ENCODE assay signal across 9 mouse cellular contexts in the genomic region with DNA sequence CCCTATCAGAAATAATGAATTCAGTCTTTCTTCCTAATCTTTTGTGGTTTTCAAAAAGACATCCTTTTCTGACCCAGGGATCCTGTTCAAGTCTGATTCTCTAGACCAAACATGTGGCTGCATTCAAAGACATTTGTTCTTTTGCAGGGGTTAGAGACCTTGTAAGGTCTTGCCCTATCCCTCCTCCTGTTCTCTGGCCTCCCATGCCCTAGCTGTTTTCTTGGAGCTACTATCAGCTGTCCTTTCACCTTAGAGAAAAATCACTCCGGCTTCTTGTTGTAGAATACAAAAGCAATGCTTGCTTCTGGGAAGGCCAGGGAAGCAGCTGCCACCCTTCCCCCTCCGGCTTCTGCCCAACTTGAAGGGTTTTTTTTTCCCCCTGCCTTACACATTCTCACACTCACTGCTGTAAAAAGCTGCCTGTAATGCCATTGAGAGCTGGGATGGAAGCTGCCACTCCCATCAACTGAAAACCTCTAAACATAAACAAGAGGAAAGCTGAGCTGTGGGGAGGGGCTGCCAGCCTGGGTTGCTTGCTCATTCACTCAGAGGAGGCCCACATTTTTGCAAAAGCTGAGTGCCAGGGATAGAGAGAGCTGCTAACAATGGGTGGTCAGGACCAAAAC.
A peak's percentile ranks its signal among the peaks of the same experiment; 100 is the strongest.
DNase-seq lines count a peak whose midpoint lies in the region; ATAC-seq and TF ChIP-seq lines count a peak whose summit lies in the region.
"Had no signal": no experiment of that assay in that cellular context is flagged by ENCODE, and none has a peak within 500 bp of the region (broad histone marks: within the 10 kb centered on the region; RNA-seq: fewer than 3 reads in every experiment).

No protein-coding gene starts in this region.

- DNase-seq in ES-E14 (ENCODE audit: low read depth, low spot score): no peak
- peak; percentile 93 for DNase-seq in brain, embryonic 14.5 days (ENCODE audit: low read depth)
- peak; percentile 44 for DNase-seq in midbrain, embryonic 10.5 days (ENCODE audit: low spot score)
- DNase-seq in layer of hippocampus, postnatal 25 days (ENCODE audit: extremely low spot score in 1 of 2, low spot score in 1 of 2): no peak
- no peak for DNase-seq in ovary, postnatal 36 days (ENCODE audit: low spot score)
- no peak for DNase-seq in heart, postnatal 36 days

- no peaks in the 10 kb centered on the region for H3K27me3 ChIP-seq in forebrain, embryonic 15.5 days
- peaks cover 100% of the 10 kb centered on the region for H3K27me3 ChIP-seq in midbrain, embryonic 10.5 days (ENCODE audit: low read depth, poor library complexity, severe bottlenecking)
- H3K27me3 ChIP-seq in intestine, postnatal 0 days (replicated peaks; ENCODE audit: control insufficient read depth, insufficient read depth, low read length): 0 out of 2 replicates have a peak, but pooled peaks cover 3% of the 10 kb centered on the region

- WGBS in forebrain, embryonic 15.5 days: 30% methylated on average over 2 of the region's 2 CpGs
- 43% methylated on average over 2 of the region's 2 CpGs for WGBS in midbrain, embryonic 10.5 days
- 70% methylated on average over 2 of the region's 2 CpGs for WGBS in intestine, postnatal 0 days

- in situ Hi-C loops in ES-E14 (cut with MboI; ENCODE audit: low sequenced_read_pairs in 2 of 2, unreplicated experiment in 2 of 2): no loop called here

- TF ChIP-seq CTCF in brain, embryonic 14.5 days (IDR thresholded peaks at IDR 0.05; ENCODE audit: borderline replicate concordance, extremely low read depth, insufficient read depth, insufficient read length): no peak
- TF ChIP-seq CTCF in intestine, postnatal 0 days (IDR thresholded peaks at IDR 0.05; ENCODE audit: low read depth): no peak

- intact Hi-C loops in heart, postnatal 36 days (cut with DNase I): no loop called here

- peak; percentile 90 for ATAC-seq in forebrain, embryonic 15.5 days (replicated peaks)
- no peak for ATAC-seq in intestine, postnatal 0 days

- H3K27ac ChIP-seq in ES-E14 (ENCODE audit: insufficient read depth, low read depth, low read length, poor library complexity, severe bottlenecking): 0 out of 2 replicates have a peak overlapping the region, but pooled peaks have one; percentile 12
- H3K27ac ChIP-seq in forebrain, embryonic 15.5 days (replicated peaks): peak overlapping the region; percentile 72
- peak overlapping the region; percentile 79 for H3K27ac ChIP-seq in midbrain, embryonic 10.5 days (replicated peaks)
- no peak overlapping the region for H3K27ac ChIP-seq in intestine, postnatal 0 days (ENCODE audit: low read depth, low read length)

- no peak for TF ChIP-seq POLR2A in brain, embryonic 14.5 days (IDR thresholded peaks at IDR 0.05; ENCODE audit: borderline replicate concordance, extremely low read depth, insufficient read depth, insufficient read length, poor library complexity, severe bottlenecking)

- no peak overlapping the region for H3K4me3 ChIP-seq in ES-E14 (ENCODE audit: insufficient read depth in 1 of 2, low read depth in 1 of 2, low read length in 2 of 2, poor library complexity in 1 of 2, severe bottlenecking in 1 of 2)
- H3K4me3 ChIP-seq in forebrain, embryonic 15.5 days: no peak overlapping the region
- no peak overlapping the region for H3K4me3 ChIP-seq in midbrain, embryonic 10.5 days
- no peak overlapping the region for H3K4me3 ChIP-seq in intestine, postnatal 0 days (ENCODE audit: low read depth, low read length)
- H3K4me3 ChIP-seq: heart, embryonic 12.5 days had no signal

- H3K9ac ChIP-seq in ES-E14 (ENCODE audit: insufficient read depth, low read depth, low read length, poor library complexity, severe bottlenecking): no peak overlapping the region
- no peak overlapping the region for H3K9ac ChIP-seq in forebrain, embryonic 15.5 days (replicated peaks)
- no peak overlapping the region for H3K9ac ChIP-seq in intestine, postnatal 0 days (ENCODE audit: low read depth, low read length)
- H3K9ac ChIP-seq: heart, embryonic 12.5 days had no signal

- H3K4me2 ChIP-seq in forebrain, embryonic 15.5 days (replicated peaks): no peak overlapping the region
- no peak overlapping the region for H3K4me2 ChIP-seq in intestine, postnatal 0 days (replicated peaks; ENCODE audit: low read depth)
- H3K4me2 ChIP-seq: heart, embryonic 12.5 days had no signal

- no peaks in the 10 kb centered on the region for H3K9me3 ChIP-seq in ES-E14 (ENCODE audit: control insufficient read depth, insufficient read depth, low read depth, low read length)
- no peaks in the 10 kb centered on the region for H3K9me3 ChIP-seq in forebrain, embryonic 15.5 days
- H3K9me3 ChIP-seq in midbrain, embryonic 10.5 days (replicated peaks): 0 out of 2 replicates have a peak, but pooled peaks cover 4% of the 10 kb centered on the region
- no peaks in the 10 kb centered on the region for H3K9me3 ChIP-seq in intestine, postnatal 0 days (ENCODE audit: control insufficient read depth)
- H3K9me3 ChIP-seq: heart, embryonic 12.5 days had no signal

- H3K36me3 ChIP-seq in ES-E14 (ENCODE audit: control insufficient read depth, insufficient read depth, low read length, poor library complexity, severe bottlenecking): no peaks in the 10 kb centered on the region
- H3K36me3 ChIP-seq in forebrain, embryonic 15.5 days: no peaks in the 10 kb centered on the region
- no peaks in the 10 kb centered on the region for H3K36me3 ChIP-seq in midbrain, embryonic 10.5 days
- no peaks in the 10 kb centered on the region for H3K36me3 ChIP-seq in intestine, postnatal 0 days (ENCODE audit: control insufficient read depth, insufficient read depth)
- H3K36me3 ChIP-seq: heart, embryonic 12.5 days had no signal

- no peaks in the 10 kb centered on the region for H3K4me1 ChIP-seq in ES-E14 (ENCODE audit: control insufficient read depth in 2 of 2, insufficient read depth in 2 of 2, low read length in 2 of 2, poor library complexity in 1 of 2)
- peaks cover 9% of the 10 kb centered on the region; the same call in 1 of the 2 replicates for H3K4me1 ChIP-seq in forebrain, embryonic 15.5 days
- H3K4me1 ChIP-seq in midbrain, embryonic 10.5 days: peaks cover 44% of the 10 kb centered on the region
- no peaks in the 10 kb centered on the region for H3K4me1 ChIP-seq in intestine, postnatal 0 days (replicated peaks; ENCODE audit: control insufficient read depth, insufficient read depth, low read length)
- H3K4me1 ChIP-seq: heart, embryonic 12.5 days had no signal

TF ChIP-seq in ES-E14, 5 proteins besides CTCF, POLR2A, EP300 and RAD21:
- peak; percentile 65 for TF ChIP-seq ZNF384 (IDR thresholded peaks at IDR 0.05; ENCODE audit: low read depth, low read length)
- no peak for TF ChIP-seq MAFK (IDR thresholded peaks at IDR 0.05; ENCODE audit: insufficient read depth, low read depth, low read length)
- TF ChIP-seq CHD2 (IDR thresholded peaks at IDR 0.05; ENCODE audit: low read depth, low read length): no peak

Comparison
In these comparisons a context has a peak if more than half of its experiments do, and no peak if none do; other contexts are left out.
1. DNase-seq: peak in brain, embryonic 14.5 days (single experiment) and midbrain, embryonic 10.5 days (single experiment); none in ES-E14 (single experiment), layer of hippocampus, postnatal 25 days (0 of 2), ovary, postnatal 36 days (single experiment) and heart, postnatal 36 days (0 of 2).